Mouse (Mus musculus) ES-CJ7 (cell line): ENCODE results near the gene Gm21976.

Source experiments
- DNase-seq: peaks from one replicate; pipeline ENCODE4 v3.0.0; 2011; ENCODE audit warnings: low read depth, low spot score

Gene Gm21976

GRCm38 (mm10) chr13:98353709-98354089, 74.0 kb downstream of the Gm21976 start:
- no peak for DNase-seq

GRCm38 (mm10) chr13:98354090-98354801, 74.6 kb downstream of the Gm21976 start, which contains the start of gene Foxd1:
TSS of gene Foxd1 (plus strand) at chr13:98354242.
- DNase-seq = peak; percentile 85

GRCm38 (mm10) chr13:98354871-98355558, 75.3 kb downstream of the Gm21976 start:
- DNase-seq = peak; percentile 60

GRCm38 (mm10) chr13:98355559-98356111, 75.9 kb downstream of the Gm21976 start:
- DNase-seq = no peak

GRCm38 (mm10) chr13:98356176-98356972, 76.7 kb downstream of the Gm21976 start:
- no peak for DNase-seq
